28 mouse cellular contexts compared by ENCODE assay signal in the genomic region with DNA sequence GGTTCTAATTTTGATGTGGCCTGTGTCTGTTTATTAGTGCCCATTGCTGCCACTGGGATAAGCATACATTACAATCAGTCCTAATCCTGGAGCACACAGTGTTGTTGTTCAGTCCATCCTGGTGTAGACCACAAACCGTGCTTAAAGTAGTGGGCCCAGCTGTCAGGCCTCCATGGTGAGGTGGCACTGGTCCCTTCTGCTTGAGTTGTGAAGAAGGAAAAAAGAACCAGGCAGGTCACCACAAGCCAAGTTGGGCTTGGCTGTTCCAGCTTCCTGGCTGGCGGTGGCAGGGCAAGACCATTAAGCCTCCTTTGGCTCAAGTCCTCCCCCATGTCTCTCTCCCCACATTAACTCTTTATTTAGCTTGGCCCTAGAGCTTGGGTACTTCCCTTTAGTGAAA.
DNase-seq lines count a peak whose midpoint lies in the region; ATAC-seq lines count a peak whose summit lies in the region.
"Had no signal": no experiment of that assay in that cellular context is flagged by ENCODE, and none has a peak within 500 bp of the region (broad histone marks: within the 10 kb centered on the region; RNA-seq: fewer than 3 reads in every experiment).

No protein-coding gene starts in this region.

- H3K4me1 ChIP-seq in lung, embryonic 15.5 days, result peaks cover 29% of the 10 kb centered on the region
- H3K4me1 ChIP-seq: embryonic facial prominence, embryonic 12.5 days had no signal

- H3K4me2 ChIP-seq in lung, embryonic 15.5 days, result no peak overlapping the region
- H3K4me2 ChIP-seq: embryonic facial prominence, embryonic 12.5 days; heart, embryonic 11.5 days; hindbrain, embryonic 14.5 days; limb, embryonic 12.5 days; liver, embryonic 11.5 days; midbrain, embryonic 11.5 days; neural tube, embryonic 13.5 days had no signal

- no peaks in the 10 kb centered on the region for H3K9me3 ChIP-seq in lung, embryonic 15.5 days
- H3K9me3 ChIP-seq: embryonic facial prominence, embryonic 12.5 days; limb, embryonic 12.5 days; neural tube, embryonic 13.5 days had no signal

- H3K36me3 ChIP-seq in lung, embryonic 15.5 days, result no peaks in the 10 kb centered on the region
- H3K36me3 ChIP-seq: embryonic facial prominence, embryonic 12.5 days; limb, embryonic 12.5 days; neural tube, embryonic 13.5 days had no signal

- peak; percentile 41 for DNase-seq in gastrocnemius, adult 18-20 months (ENCODE audit: low spot score)
- no peak for DNase-seq in gastrocnemius, postnatal 36 days
- no peak for DNase-seq in lung, postnatal 10 days
- peak; percentile 42 for DNase-seq in fat pad, adult 2 months (ENCODE audit: extremely low read depth, low read depth, low spot score)
- peak; percentile 42 for DNase-seq in gonadal fat pad, adult 2 months (ENCODE audit: low read depth)
- no peak for DNase-seq in urinary bladder, adult 2 months (ENCODE audit: low spot score)
- DNase-seq in spleen, adult 18-20 months, result no peak
- DNase-seq: adrenal gland, postnatal 36 days; cerebellum, adult 18-20 months; embryo, embryonic 11 days; kidney, adult 9 months; kidney, postnatal 14 days; layer of hippocampus, adult 9-11 months; lung, postnatal 36 days; right cerebral cortex, postnatal 4 days; thymus, postnatal 14 days had no signal

- intact Hi-C loops in gastrocnemius, postnatal 36 days (cut with DNase I), result no loop called here

- WGBS in lung, embryonic 15.5 days, result 53% methylated on average over 2 of the region's 2 CpGs

- H3K27ac ChIP-seq in lung, embryonic 15.5 days, result peak overlapping the region; percentile 70
- H3K27ac ChIP-seq: embryonic facial prominence, embryonic 12.5 days; hindbrain, embryonic 14.5 days; limb, embryonic 12.5 days; neural tube, embryonic 13.5 days had no signal

- H3K9ac ChIP-seq in lung, embryonic 15.5 days, result no peak overlapping the region
- H3K9ac ChIP-seq: embryonic facial prominence, embryonic 12.5 days; hindbrain, embryonic 14.5 days; limb, embryonic 12.5 days; neural tube, embryonic 13.5 days had no signal

- no peaks in the 10 kb centered on the region for H3K27me3 ChIP-seq in lung, embryonic 15.5 days
- H3K27me3 ChIP-seq: neural tube, embryonic 13.5 days; Patski had no signal

- no peak for ATAC-seq in lung, embryonic 15.5 days (ENCODE audit: borderline replicate concordance, extremely low read depth, low FRiP score, low TSS enrichment)
- ATAC-seq: forebrain, embryonic 16.5 days; intestine, postnatal 0 days; midbrain, embryonic 16.5 days; Patski had no signal

- no peak overlapping the region for H3K4me3 ChIP-seq in lung, embryonic 15.5 days
- H3K4me3 ChIP-seq: embryonic facial prominence, embryonic 12.5 days; limb, embryonic 12.5 days; neural tube, embryonic 13.5 days had no signal

Comparison
In these comparisons a context has a peak if more than half of its experiments do, and no peak if none do; other contexts are left out.
1. DNase-seq: peak in gastrocnemius, adult 18-20 months (single experiment), fat pad, adult 2 months (single experiment) and gonadal fat pad, adult 2 months (single experiment); none in gastrocnemius, postnatal 36 days (0 of 2), lung, postnatal 10 days (single experiment), urinary bladder, adult 2 months (single experiment) and spleen, adult 18-20 months (0 of 2).